Mouse (Mus musculus) left cerebral cortex, adult 11 months (tissue): ENCODE data around the gene Fitm2.

Source experiments
- DNase-seq: peaks from one replicate; pipeline ENCODE4 v3.0.0; 2022; ENCODE audit warnings: low spot score

Fitm2 gene

DNA sequence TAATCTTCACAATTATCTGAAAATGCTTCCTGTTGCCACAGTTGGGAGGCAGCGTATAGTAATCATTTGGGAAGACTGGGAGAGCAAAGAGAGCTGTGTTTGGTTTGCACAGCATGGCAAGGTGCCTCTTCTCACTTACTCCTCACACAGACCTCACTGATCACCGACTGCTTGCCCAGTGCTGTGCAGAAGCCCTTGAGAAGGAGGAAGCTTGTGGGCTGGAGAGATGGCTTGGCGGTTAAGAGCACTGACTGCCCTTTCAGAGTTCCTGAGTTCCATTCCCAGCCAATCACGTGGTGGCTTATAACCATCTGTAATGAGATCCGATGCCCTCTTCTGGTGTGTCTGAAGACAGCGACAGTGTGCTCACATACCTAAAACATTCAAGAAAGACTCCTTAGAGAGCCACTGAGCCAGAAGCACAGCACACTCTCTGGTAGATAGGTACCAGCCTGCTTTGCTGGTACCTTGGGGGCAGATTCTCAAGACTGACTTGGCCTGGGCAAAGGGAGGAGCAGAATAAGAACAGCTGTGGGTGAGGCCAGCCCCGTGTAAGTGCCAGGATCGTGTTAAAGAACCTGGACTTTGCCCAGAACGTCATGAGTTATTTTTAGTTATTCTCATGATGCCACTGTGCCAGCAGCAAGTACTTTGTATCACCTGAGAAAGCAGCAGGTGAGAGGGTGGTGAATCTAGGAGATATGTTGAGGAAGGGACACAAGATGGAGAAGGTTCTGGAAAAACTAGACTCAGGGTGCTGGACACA lies 49.4 kb downstream of the Fitm2 start:
- DNase-seq = no peak

- no peak for DNase-seq
Observed at GRCm38 (mm10) chr2:163420366-163420886, 52.0 kb downstream of the Fitm2 start.

DNA sequence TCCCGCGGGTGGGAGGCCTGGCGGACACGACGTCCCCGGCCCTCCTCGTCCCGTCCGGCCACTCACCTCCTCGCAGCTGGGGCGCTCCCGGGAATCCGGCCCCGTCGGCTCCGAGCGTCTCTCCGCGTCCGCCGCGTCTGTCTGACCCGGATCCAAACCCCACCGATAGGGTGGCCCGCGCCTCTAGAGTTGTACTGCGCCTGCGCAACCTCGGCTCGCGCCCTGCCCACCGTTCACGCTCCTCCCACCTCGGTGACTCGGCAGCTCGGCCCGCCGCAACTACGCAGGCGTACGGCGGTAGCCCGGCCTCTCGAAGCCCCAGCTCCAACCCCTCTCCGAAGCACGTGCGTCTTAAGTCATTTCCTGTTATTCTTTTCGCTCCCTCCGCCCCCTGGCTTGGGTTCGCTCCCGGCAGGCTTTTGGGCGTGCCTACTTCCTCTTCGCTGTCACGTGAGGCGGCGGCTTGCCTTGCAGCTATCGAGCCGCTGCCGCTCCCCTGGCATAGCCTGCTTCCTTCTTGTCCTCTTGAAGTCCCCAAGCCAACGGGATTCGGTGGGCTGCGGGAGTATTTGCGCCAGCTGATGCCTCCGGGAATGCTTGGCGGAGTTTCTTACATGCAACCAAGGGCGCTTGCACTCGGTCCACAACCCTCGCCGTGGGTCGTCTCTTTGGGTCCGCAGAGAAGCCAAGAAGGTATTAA lies 52.9 kb downstream of the Fitm2 start:
- DNase-seq = peak; percentile 99

DNA sequence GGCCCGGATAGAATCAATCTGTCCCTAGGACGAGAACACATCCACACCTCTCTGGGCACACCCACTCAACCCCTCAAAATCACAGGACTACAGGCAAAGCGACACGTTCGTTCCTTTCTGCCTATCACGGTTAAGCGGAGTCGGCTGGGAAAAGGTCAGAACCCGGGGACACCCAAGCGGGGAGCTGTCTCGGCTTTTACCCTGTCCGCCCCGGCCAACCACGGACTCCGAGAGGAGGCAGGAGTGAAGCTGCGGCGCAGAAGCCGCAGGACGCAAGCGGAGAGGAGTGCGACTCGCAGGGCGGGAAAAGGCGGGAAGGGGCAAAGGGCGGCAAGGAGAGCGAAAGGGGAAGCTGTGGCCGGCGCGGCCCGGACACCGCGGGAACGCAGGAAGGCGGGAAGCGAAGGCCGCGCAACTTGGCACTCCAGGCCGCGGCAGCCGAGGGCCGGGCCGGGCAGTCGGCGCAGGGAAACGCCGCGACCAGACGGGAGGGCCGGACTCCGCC lies 53.5 kb downstream of the Fitm2 start:
- DNase-seq = no peak

DNA sequence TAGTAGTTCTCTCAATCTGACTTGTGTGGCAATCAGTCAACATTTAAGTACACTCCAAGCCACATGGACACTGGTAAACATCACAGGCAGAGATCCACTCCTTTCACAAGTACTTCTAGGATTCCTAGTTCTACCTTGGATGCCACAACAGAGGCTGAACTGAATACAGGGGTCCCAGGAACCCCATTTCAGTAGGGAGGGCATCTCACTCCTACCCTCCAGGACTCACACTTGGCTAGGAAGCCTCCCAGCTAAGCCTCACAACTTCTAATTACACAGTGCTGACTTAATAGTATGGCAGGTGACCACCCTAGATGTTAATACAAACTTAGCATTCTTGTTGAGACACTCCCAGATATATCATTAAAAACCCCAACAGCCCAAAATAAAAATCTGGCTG lies 54.6 kb downstream of the Fitm2 start:
- no peak for DNase-seq

- DNase-seq = no peak
Observed at GRCm38 (mm10) chr2:163417026-163417425, 55.4 kb downstream of the Fitm2 start.
